Mouse (Mus musculus) lung, adult 2 months (tissue): ENCODE results near the gene Izumo1.

Source experiments
- CTCF ChIP-seq: fragments of 200-500 bp; IDR thresholded peaks from 2 replicates; pipeline ENCODE4 v1.5.1; 2011; ENCODE audit warnings: mild to moderate bottlenecking, low read length, control low read depth; ENCODE audit not compliant: insufficient read depth
- POLR2A ChIP-seq: fragments of 200-500 bp; IDR thresholded peaks from 2 replicates; pipeline ENCODE4 v1.6.1; 2011; ENCODE audit warnings: low read depth, mild to moderate bottlenecking, control low read depth, low read length, borderline replicate concordance; ENCODE audit errors: extremely low read depth

DNA sequence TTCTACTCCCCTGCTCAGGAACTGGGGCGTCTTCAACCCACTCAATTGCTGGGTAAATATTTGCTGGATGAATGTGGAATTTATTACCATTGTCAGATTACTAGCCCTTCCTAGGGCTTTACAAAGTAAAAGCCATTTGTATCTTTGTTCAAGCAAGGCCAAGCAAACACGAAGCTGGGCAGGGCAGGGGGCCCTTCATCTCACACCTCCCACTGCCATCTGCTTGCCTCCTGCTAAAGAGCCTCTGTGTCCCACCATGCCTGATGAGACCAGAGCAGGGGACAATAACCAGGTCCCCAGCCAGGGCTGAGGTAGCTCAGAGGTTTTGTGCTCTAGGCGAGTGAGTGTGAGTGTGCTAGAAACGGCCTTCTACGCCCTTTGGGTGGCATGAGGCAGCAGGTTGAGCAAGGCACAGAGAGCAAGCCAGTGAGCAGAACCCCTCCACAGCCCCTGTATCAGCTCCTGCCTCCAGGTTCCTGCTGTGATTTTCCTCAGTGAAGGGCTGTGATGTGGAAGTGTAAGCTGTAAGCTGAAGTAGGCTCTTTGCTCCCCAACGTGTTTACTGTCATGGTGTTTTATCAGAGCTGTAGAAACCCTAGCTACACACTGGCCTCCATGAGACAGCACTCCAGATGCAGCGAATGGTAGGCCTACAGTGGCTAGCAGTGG, 56.1 kb downstream of the Izumo1 start:
- no peak for TF ChIP-seq POLR2A
- no peak for TF ChIP-seq CTCF
